Mouse (Mus musculus) neural tube, embryonic 15.5 days (tissue): ENCODE measurements around the gene Macrod1. TPM values are rescaled to one million over a fixed set of nuclear protein-coding genes. Genes with fewer than 3 reads are reported as not detected.

Experiments
- ATAC-seq: fragments of 200-750 bp; cut with Nextera tagmentation; 2 replicates; pipeline ENCODE4 v1.8.0; 2017; ENCODE audit warnings: mild to moderate bottlenecking, moderate TSS enrichment, moderate library complexity; ENCODE audit not compliant: low FRiP score
- H3K27ac ChIP-seq: fragments of 300-500 bp; sonication (generic); replicated peaks from 2 replicates; pipeline ENCODE4 v1.5.1; 2015; ENCODE audit warnings: mild to moderate bottlenecking, inconsistent platforms
- H3K27me3 ChIP-seq: fragments of 300-500 bp; sonication (generic); replicated peaks from 2 replicates; pipeline ENCODE4 v1.6.1; 2015; ENCODE audit warnings: inconsistent platforms
- H3K36me3 ChIP-seq: fragments of 300-500 bp; sonication (generic); 2 replicates; pipeline ENCODE4 v1.6.1; 2015; ENCODE audit warnings: inconsistent platforms
- H3K4me1 ChIP-seq: fragments of 300-500 bp; sonication (generic); 2 replicates; pipeline ENCODE4 v1.6.1; 2015; ENCODE audit warnings: inconsistent platforms
- H3K4me2 ChIP-seq: fragments of 300-500 bp; sonication (generic); 2 replicates; pipeline ENCODE4 v1.6.1; 2015; ENCODE audit warnings: inconsistent platforms, mild to moderate bottlenecking, moderate library complexity
- H3K4me3 ChIP-seq: fragments of 300-500 bp; sonication (generic); replicated peaks from 2 replicates; pipeline ENCODE4 v1.5.1; 2015; ENCODE audit warnings: mild to moderate bottlenecking, inconsistent platforms
- H3K9ac ChIP-seq: fragments of 300-500 bp; sonication (generic); replicated peaks from 2 replicates; pipeline ENCODE4 v1.6.1; 2015; ENCODE audit warnings: mild to moderate bottlenecking, inconsistent platforms
- H3K9me3 ChIP-seq: fragments of 300-500 bp; sonication (generic); replicated peaks from 2 replicates; pipeline ENCODE4 v1.6.1; 2016; ENCODE audit warnings: inconsistent platforms
- WGBS: fragments of 180-500 bp; shearing (Covaris S2); methylation state at CpG from one replicate; pipeline ENCODE4 v1.1.7; 2015; ENCODE audit warnings: mixed read lengths; 5-methylcytosine and 5-hydroxymethylcytosine counted together
- polyA plus RNA-seq: library from polyadenylated mRNA; unstranded; fragments of >200 nt; fragmentation: Nextera tagmentation; extraction: Ambion mirVana; gene quantifications from 2 replicates; pipeline ENCODE4 v1.2.1, GENCODE M21; 2015

The Macrod1 gene
- polyA plus RNA-seq, 1 experiment from 2014 or later = 7.2 TPM

GRCm38 (mm10) chr19:7165509-7166199 is 109.0 kb downstream of the Macrod1 start:
- ATAC-seq = peak; percentile 46
- H3K9ac ChIP-seq = peak overlapping the region; percentile 72
- WGBS = 2% methylated on average over 64 of the region's 105 CpGs
- H3K27ac ChIP-seq = peak overlapping the region; percentile 58
- H3K4me2 ChIP-seq = peak overlapping the region; percentile 92
- H3K27me3 ChIP-seq = peaks cover 46% of the 10 kb centered on the region
- H3K36me3 ChIP-seq = no peaks in the 10 kb centered on the region
- H3K4me3 ChIP-seq = peak overlapping the region; percentile 72
- no peaks in the 10 kb centered on the region for H3K9me3 ChIP-seq
- peaks cover 50% of the 10 kb centered on the region for H3K4me1 ChIP-seq

GRCm38 (mm10) chr19:7166200-7166711 is 109.6 kb downstream of the Macrod1 start:
- peak overlapping the region; percentile 72 for H3K4me3 ChIP-seq
- ATAC-seq = peak; percentile 36; the same call in 1 of the 2 replicates
- peaks cover 40% of the 10 kb centered on the region for H3K27me3 ChIP-seq
- no peaks in the 10 kb centered on the region for H3K9me3 ChIP-seq
- H3K4me1 ChIP-seq = peaks cover 46% of the 10 kb centered on the region
- peak overlapping the region; percentile 72 for H3K9ac ChIP-seq
- H3K4me2 ChIP-seq = peak overlapping the region; percentile 92
- 2% methylated on average over 15 of the region's 15 CpGs for WGBS
- no peaks in the 10 kb centered on the region for H3K36me3 ChIP-seq
- no peak overlapping the region for H3K27ac ChIP-seq

- Histone ChIP-seq H3K9ac (no peak overlapping the region), H3K9me3 (no peaks in the 10 kb centered on the region), H3K27me3 (peaks cover 40% of the 10 kb centered on the region), H3K36me3 (no peaks in the 10 kb centered on the region), H3K4me2 (peak overlapping the region; percentile 92), H3K27ac (no peak overlapping the region), H3K4me3 (no peak overlapping the region), H3K4me1 (peaks cover 47% of the 10 kb centered on the region)
- no peak for ATAC-seq
- WGBS = 6% methylated on average over 6 of the region's 6 CpGs
These were observed 110.2 kb downstream of the Macrod1 start for GRCm38 (mm10) chr19:7166767-7167166.

DNA sequence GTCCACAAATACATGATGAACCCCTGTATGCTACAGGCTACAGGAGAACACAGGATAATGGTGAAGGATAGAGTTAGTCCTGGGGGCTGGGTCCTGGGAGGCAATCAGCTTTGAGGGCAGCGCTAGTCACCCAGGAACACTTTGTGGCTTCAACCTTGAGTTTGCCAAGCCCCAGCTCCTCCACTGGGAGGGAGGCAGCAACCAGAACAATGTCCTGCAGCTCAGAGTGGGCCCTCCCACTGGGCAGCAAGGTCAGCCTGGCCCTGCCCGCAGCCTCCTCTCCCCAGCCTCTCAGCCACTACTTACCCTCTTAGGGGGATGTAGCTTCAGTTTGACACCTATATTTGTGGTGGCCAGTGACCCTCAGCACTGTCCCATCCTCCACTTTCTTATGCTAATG is 111.8 kb downstream of the Macrod1 start:
- Histone ChIP-seq H3K36me3 (no peaks in the 10 kb centered on the region), H3K4me3 (no peak overlapping the region), H3K9me3 (no peaks in the 10 kb centered on the region), H3K4me1 (peaks cover 47% of the 10 kb centered on the region), H3K9ac (no peak overlapping the region), H3K27ac (no peak overlapping the region), H3K4me2 (no peak overlapping the region), H3K27me3 (peaks cover 32% of the 10 kb centered on the region)
- ATAC-seq = no peak
- 25% methylated on average over 2 of the region's 2 CpGs for WGBS

DNA sequence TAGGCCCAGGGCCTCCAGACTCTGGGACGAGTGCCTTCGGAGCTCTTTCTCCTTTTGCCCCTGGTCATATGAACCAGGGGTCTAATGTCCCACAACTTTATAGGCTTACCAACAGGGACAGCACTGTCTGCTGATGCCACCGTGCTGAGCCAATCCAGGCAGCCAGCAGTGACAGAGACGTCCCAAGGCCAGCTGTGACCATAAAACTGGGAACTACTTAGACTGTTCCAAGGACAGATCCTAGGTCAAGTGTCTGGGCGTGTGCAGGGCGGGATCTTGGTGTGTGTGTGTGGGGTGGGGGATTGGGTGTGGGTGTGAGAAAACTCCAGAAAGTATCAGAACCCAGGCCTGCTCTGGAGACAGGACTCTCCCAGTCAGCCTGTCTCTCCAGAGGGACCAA is 114.3 kb downstream of the Macrod1 start:
- Histone ChIP-seq H3K4me2 (no peak overlapping the region), H3K4me3 (no peak overlapping the region), H3K27me3 (peaks cover 31% of the 10 kb centered on the region), H3K4me1 (peaks cover 32% of the 10 kb centered on the region), H3K27ac (no peak overlapping the region), H3K9ac (no peak overlapping the region), H3K36me3 (no peaks in the 10 kb centered on the region), H3K9me3 (no peaks in the 10 kb centered on the region)
- ATAC-seq = no peak
- WGBS = 57% methylated on average over 6 of the region's 6 CpGs

GRCm38 (mm10) chr19:7171447-7171846 is 114.8 kb downstream of the Macrod1 start:
- Histone ChIP-seq H3K4me1 (peaks cover 32% of the 10 kb centered on the region), H3K36me3 (no peaks in the 10 kb centered on the region), H3K9me3 (no peaks in the 10 kb centered on the region), H3K9ac (no peak overlapping the region), H3K27me3 (peaks cover 27% of the 10 kb centered on the region), H3K4me2 (no peak overlapping the region), H3K4me3 (no peak overlapping the region), H3K27ac (no peak overlapping the region)
- 0 out of 2 replicates have a peak, but pooled peaks have one; percentile 2 for ATAC-seq
- WGBS = 12% methylated on average over 8 of the region's 8 CpGs

DNA sequence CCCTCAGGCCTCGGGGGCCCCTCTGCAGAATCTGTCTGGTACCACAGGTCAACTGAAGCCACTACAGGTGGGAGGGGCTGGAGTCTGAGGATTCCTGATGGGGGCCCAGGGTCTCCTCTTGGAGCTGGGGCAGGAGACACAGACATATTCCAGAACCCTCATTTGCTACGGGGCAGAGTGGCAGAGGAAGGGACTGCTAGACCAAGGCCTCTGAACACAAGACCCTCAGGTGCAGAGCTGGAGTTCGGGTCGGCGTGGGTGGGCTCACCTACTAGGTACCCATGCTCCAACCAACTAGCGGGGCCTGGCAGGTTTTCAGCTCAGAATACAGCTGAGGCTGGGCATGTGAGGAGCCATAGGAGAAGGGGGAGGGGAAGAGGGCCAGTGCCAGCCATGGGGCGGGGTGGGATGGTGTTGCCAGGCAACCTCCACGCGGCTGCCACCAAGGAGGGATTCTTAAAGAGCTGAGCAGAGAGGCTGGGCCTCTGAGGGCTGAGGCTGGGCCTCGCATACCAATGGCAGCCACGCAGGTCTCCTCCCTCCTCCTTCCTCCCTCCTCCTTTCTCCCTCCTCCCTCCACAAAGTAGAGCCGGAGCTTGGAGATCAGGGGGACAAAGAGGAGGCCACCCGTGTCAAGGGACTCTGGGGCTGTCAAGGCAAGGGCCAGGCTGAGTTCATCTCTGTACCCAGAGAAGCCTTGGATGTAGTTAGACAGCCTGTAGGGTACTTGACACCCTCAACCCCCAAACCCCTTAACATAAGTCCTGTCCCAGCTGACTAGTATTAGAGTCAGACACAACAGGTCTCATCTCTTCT is 115.6 kb downstream of the Macrod1 start:
- 11% methylated on average over 13 of the region's 13 CpGs for WGBS
- peak; percentile 85 for ATAC-seq
- peak overlapping the region; percentile 14; the same call in 1 of the 2 replicates for H3K27ac ChIP-seq
- no peaks in the 10 kb centered on the region for H3K36me3 ChIP-seq
- no peak overlapping the region for H3K9ac ChIP-seq
- peak overlapping the region; percentile 25 for H3K4me2 ChIP-seq
- peaks cover 27% of the 10 kb centered on the region for H3K27me3 ChIP-seq
- no peak overlapping the region for H3K4me3 ChIP-seq
- peaks cover 27% of the 10 kb centered on the region for H3K4me1 ChIP-seq
- H3K9me3 ChIP-seq = no peaks in the 10 kb centered on the region

DNA sequence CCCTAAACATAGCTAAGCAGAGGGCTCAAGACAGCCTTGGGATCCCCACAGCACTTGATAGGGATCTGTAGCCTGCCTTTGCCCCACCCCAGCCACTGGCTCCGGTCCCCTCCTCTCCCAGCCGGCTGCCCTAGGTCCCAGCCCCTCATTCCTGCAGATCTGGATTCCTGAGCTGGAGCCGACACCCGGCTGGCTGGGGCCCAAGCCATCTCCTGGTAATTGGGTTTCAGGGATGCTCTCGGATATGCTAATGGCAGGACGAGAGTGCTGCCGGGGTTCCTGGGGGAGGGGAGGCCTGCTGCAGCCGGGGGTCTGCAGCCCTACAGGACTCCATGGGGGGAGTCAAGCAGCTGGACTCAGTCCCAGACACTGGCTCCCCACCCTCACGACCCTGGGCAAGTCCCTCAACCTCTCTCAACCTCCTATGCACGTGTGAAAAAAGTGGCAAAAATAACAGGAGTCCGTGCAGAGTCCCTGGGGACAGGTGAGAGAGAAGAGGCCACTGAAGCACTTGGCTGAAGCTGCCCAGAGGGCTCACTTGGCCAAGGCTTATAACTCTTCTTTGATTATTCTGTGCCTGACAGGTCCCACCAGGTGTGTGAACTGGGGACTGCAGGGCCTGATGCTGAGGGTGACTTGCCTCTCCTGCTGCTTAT is 119.6 kb downstream of the Macrod1 start:
- H3K4me3 ChIP-seq = no peak overlapping the region
- no peaks in the 10 kb centered on the region for H3K9me3 ChIP-seq
- peaks cover 22% of the 10 kb centered on the region; the same call in 1 of the 2 replicates for H3K27me3 ChIP-seq
- H3K36me3 ChIP-seq = no peaks in the 10 kb centered on the region
- H3K4me2 ChIP-seq = no peak overlapping the region
- H3K27ac ChIP-seq = no peak overlapping the region
- WGBS = 5% methylated on average over 11 of the region's 11 CpGs
- peaks cover 33% of the 10 kb centered on the region for H3K4me1 ChIP-seq
- no peak overlapping the region for H3K9ac ChIP-seq
- ATAC-seq = no peak

DNA sequence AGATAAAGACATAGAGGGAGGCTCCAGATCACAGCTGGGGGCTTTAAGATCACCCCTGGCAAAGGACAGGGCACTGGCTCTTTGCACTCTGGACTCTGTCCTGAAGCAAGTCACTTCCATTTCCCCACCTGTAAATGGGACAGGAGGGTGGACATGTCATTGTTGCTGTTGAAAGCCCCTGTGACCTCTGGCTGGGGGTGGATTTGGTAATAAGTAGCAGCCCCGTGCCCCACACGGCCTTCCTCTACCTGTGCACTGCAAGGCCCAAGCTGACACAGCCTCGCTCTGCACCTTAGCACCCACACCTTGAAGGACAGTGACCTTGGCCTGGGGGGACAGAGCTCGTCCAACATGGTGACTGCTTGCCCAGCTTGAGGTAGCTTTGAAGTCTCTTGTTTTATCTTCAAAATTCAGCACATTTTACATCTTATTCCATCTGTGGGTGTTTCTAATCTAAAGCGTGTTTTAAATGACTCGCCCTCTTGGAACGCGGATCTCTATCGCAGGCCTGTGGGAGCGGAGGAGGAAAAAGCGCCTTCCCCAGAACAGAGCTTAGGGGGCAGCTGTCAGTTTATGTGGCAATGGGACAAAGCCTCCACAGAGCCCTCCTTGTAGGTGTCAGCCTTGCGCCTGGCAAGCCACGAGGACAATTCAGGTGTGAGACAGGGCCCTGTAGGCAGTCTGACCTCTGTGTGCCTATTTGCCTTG is 121.3 kb downstream of the Macrod1 start:
- H3K9me3 ChIP-seq = no peaks in the 10 kb centered on the region
- WGBS = 64% methylated on average over 13 of the region's 13 CpGs
- H3K4me1 ChIP-seq = peaks cover 31% of the 10 kb centered on the region
- no peak overlapping the region for H3K9ac ChIP-seq
- H3K27me3 ChIP-seq = peaks cover 22% of the 10 kb centered on the region; the same call in 1 of the 2 replicates
- no peak overlapping the region for H3K4me2 ChIP-seq
- no peaks in the 10 kb centered on the region for H3K36me3 ChIP-seq
- no peak overlapping the region for H3K27ac ChIP-seq
- ATAC-seq = no peak
- H3K4me3 ChIP-seq = no peak overlapping the region

- H3K9me3 ChIP-seq = no peaks in the 10 kb centered on the region
- no peak overlapping the region for H3K9ac ChIP-seq
- no peaks in the 10 kb centered on the region for H3K36me3 ChIP-seq
- 41% methylated on average over 3 of the region's 3 CpGs for WGBS
- ATAC-seq = no peak
- H3K4me1 ChIP-seq = peaks cover 38% of the 10 kb centered on the region
- H3K4me3 ChIP-seq = no peak overlapping the region
- H3K4me2 ChIP-seq = no peak overlapping the region
- H3K27ac ChIP-seq = no peak overlapping the region
- peaks cover 29% of the 10 kb centered on the region; the same call in 1 of the 2 replicates for H3K27me3 ChIP-seq
These were observed 122.3 kb downstream of the Macrod1 start for GRCm38 (mm10) chr19:7178841-7179452.
